Mouse (Mus musculus) embryonic facial prominence, embryonic 14.5 days (tissue): ENCODE results near the gene Cbfa2t2. TPM values are rescaled to one million over a fixed set of nuclear protein-coding genes. Genes with fewer than 3 reads are reported as not detected.

Source experiments
- ATAC-seq: fragments of 200-750 bp; cut with Nextera tagmentation; 2 replicates; pipeline ENCODE4 v1.8.0; 2017; ENCODE audit warnings: low read depth, moderate number of reproducible peaks, moderate TSS enrichment
- DNase-seq: peaks from one replicate; pipeline ENCODE4 v3.0.0-alpha.2; 2015; ENCODE audit warnings: low spot score
- H3K27ac ChIP-seq: fragments of 300-500 bp; sonication (generic); replicated peaks from 2 replicates; pipeline ENCODE4 v1.5.1; 2014; ENCODE audit warnings: low read depth, mild to moderate bottlenecking, low read length, moderate library complexity
- H3K27me3 ChIP-seq: fragments of 300-500 bp; sonication (generic); replicated peaks from 2 replicates; pipeline ENCODE4 v1.6.1; 2014; ENCODE audit warnings: low read length; ENCODE audit not compliant: control insufficient read depth, insufficient read depth
- H3K36me3 ChIP-seq: fragments of 300-500 bp; sonication (generic); 2 replicates; pipeline ENCODE4 v1.6.1; 2014; ENCODE audit warnings: low read length, mixed read lengths; ENCODE audit not compliant: control insufficient read depth, insufficient read depth
- H3K4me1 ChIP-seq: fragments of 300-500 bp; sonication (generic); 2 replicates; pipeline ENCODE4 v1.6.1; 2014; ENCODE audit warnings: antibody characterized with exemption, low read length; ENCODE audit not compliant: control insufficient read depth, insufficient read depth
- H3K4me2 ChIP-seq: fragments of 300-500 bp; sonication (generic); 2 replicates; pipeline ENCODE4 v1.6.1; 2014; ENCODE audit warnings: low read depth, mild to moderate bottlenecking, low read length, moderate library complexity, mixed read lengths
- H3K4me3 ChIP-seq: fragments of 300-500 bp; sonication (generic); 2 replicates; pipeline ENCODE4 v1.5.1; 2014; ENCODE audit warnings: low read depth, mild to moderate bottlenecking, low read length
- H3K9ac ChIP-seq: fragments of 300-500 bp; sonication (generic); 2 replicates; pipeline ENCODE4 v1.6.1; 2014; ENCODE audit warnings: low read depth, mild to moderate bottlenecking, low read length, moderate library complexity, mixed read lengths
- H3K9me3 ChIP-seq: fragments of 300-500 bp; sonication (generic); 2 replicates; pipeline ENCODE4 v1.6.1; 2016; ENCODE audit warnings: low read length; ENCODE audit not compliant: control insufficient read depth
- whole genome bisulfite sequencing: fragments of 180-500 bp; shearing (Covaris S2); extraction: QIAGEN DNeasy Blood & Tissue Kit; methylation state at CpG from one replicate; pipeline ENCODE4 v1.1.7; 2014; 5-methylcytosine and 5-hydroxymethylcytosine counted together
- polyA plus RNA-seq: library from polyadenylated mRNA; unstranded; fragments of >200 nt; fragmentation: Nextera tagmentation; extraction: Ambion mirVana; gene quantifications from 2 replicates; pipeline ENCODE4 v1.2.1, GENCODE M21; 2014

Gene Cbfa2t2
- polyA plus RNA-seq, 1 experiment from 2014 or later, result 31.5 TPM

DNA sequence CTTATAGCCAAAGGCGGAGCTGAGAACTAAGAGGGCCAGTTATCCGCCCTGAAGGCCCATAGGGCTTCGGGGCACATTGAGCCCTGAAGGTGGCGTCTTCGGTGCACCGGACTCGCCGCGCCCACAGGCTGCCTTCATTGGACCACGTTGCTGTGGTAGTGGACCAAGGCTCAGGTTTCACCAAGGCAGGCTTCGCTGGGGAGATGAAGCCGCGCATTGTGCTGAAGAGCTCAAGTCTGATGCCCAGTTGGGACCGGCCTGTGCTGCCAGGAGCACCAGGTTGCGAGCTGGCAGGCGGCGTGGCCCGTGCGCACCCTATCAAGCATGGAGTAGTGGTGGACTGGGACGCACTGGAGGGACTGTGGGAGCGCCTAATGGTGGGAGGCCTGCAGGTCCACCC lies 115.6 kb downstream of the Cbfa2t2 start:
- Histone ChIP-seq H3K9me3 (no peaks in the 10 kb centered on the region), H3K27ac (no peak overlapping the region), H3K4me3 (peak overlapping the region; percentile 11; the same call in 1 of the 2 replicates), H3K9ac (peak overlapping the region; percentile 10; the same call in 1 of the 2 replicates), H3K27me3 (peaks cover 16% of the 10 kb centered on the region), H3K36me3 (no peaks in the 10 kb centered on the region), H3K4me1 (peaks cover 26% of the 10 kb centered on the region), H3K4me2 (peak overlapping the region; percentile 30)
- DNase-seq, result no peak
- 32% methylated on average over 20 of the region's 21 CpGs for WGBS
- peak; percentile 13 for ATAC-seq

DNA sequence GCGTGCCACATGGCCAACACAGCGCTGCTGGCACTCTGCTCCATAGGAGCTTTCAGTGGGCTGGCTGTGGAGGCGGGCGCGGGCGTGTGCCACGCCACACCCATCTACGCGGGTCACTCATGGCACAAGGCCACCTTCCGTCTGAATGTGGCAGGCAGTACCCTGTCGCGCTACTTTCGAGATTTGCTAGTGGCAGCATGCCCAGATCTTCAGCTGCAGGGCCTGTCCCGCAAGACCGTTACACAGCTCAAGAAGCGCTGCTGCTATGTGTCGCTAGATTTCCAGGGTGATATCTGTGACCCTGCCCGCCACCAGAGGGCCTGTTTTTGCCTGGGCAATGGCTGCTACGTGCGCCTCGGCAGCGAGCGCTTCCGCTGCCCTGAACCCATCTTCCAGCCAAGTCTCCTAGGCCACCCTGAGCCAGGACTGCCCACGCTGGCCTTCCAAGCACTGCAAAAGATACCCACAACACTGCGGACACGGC lies 116.2 kb downstream of the Cbfa2t2 start:
- H3K4me2 ChIP-seq, result peak overlapping the region; percentile 30
- peak overlapping the region; percentile 10; the same call in 1 of the 2 replicates for H3K9ac ChIP-seq
- peaks cover 16% of the 10 kb centered on the region for H3K27me3 ChIP-seq
- no peak overlapping the region for H3K27ac ChIP-seq
- no peaks in the 10 kb centered on the region for H3K9me3 ChIP-seq
- peak overlapping the region; percentile 11; the same call in 1 of the 2 replicates for H3K4me3 ChIP-seq
- DNase-seq (peak; percentile 82), ATAC-seq (peak; percentile 48)
- H3K36me3 ChIP-seq, result no peaks in the 10 kb centered on the region
- H3K4me1 ChIP-seq, result peaks cover 32% of the 10 kb centered on the region
- 38% methylated on average over 24 of the region's 27 CpGs for WGBS

DNA sequence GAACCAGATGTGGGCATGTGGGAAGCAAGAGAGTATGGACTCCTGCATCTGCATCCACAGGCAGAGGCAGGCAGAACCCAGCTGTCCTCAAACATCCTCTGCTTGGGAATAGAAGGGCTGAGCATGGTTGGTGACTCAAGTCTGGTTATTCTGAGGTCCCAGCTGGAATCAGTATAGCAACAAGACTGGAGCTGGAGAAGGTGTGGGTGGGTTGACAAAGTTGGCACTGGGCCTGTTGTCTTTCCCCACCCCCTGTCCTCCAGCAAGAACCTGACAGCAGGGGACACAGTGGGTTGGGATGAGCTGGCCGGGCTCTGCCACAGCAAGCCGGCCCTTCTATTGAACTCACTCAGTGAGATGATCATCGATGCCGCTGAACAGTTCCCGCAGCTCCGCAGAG lies 119.0 kb downstream of the Cbfa2t2 start:
- H3K4me3 ChIP-seq, result no peak overlapping the region
- no peak for ATAC-seq
- H3K4me2 ChIP-seq, result no peak overlapping the region
- peaks cover 14% of the 10 kb centered on the region for H3K27me3 ChIP-seq
- no peak for DNase-seq
- H3K36me3 ChIP-seq, result 0 out of 2 replicates have a peak, but pooled peaks cover under 1% of the 10 kb centered on the region
- 85% methylated on average over 6 of the region's 6 CpGs for WGBS
- no peaks in the 10 kb centered on the region for H3K9me3 ChIP-seq
- peaks cover 31% of the 10 kb centered on the region for H3K4me1 ChIP-seq
- H3K27ac ChIP-seq, result no peak overlapping the region
- no peak overlapping the region for H3K9ac ChIP-seq

DNA sequence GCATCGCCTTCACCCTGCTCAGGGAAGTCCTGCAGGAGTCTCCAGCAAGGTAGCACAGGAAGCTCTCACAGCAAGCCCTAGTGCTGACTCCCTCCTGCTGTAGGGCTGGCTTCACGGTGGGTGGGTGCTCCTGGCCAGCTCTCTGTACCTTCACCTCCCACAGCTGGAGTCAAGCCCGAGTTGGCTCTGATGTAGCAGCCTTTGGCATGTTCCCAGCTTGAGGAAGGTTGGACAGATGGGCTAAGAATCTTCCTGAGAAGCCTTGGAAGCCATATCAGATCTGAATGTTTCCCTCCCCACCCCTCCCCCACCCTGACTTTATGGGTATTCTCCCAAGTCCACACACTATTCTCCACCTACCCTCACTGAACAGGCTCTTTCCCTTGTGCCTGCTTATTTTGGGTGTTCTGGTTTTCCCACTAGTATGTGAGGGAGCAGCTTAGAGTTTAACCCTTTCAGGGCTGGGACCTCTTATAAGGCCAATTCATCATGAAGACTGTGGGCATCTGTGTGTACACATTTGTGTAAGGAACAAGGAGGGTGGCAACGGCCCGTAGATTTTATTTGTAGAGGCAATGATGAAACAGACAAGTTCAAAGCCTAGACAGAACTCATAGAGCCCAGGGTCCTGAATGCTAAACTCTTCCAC lies 121.0 kb downstream of the Cbfa2t2 start:
- H3K4me3 ChIP-seq, result no peak overlapping the region
- peaks cover 18% of the 10 kb centered on the region for H3K36me3 ChIP-seq
- DNase-seq (no peak), ATAC-seq (no peak)
- H3K27ac ChIP-seq, result no peak overlapping the region
- 0 out of 2 replicates have a peak overlapping the region, but pooled peaks have one; percentile 8 for H3K4me2 ChIP-seq
- no peak overlapping the region for H3K9ac ChIP-seq
- WGBS, result 48% methylated on average over 5 of the region's 5 CpGs
- no peaks in the 10 kb centered on the region for H3K27me3 ChIP-seq
- no peaks in the 10 kb centered on the region for H3K9me3 ChIP-seq
- H3K4me1 ChIP-seq, result peaks cover 24% of the 10 kb centered on the region

DNA sequence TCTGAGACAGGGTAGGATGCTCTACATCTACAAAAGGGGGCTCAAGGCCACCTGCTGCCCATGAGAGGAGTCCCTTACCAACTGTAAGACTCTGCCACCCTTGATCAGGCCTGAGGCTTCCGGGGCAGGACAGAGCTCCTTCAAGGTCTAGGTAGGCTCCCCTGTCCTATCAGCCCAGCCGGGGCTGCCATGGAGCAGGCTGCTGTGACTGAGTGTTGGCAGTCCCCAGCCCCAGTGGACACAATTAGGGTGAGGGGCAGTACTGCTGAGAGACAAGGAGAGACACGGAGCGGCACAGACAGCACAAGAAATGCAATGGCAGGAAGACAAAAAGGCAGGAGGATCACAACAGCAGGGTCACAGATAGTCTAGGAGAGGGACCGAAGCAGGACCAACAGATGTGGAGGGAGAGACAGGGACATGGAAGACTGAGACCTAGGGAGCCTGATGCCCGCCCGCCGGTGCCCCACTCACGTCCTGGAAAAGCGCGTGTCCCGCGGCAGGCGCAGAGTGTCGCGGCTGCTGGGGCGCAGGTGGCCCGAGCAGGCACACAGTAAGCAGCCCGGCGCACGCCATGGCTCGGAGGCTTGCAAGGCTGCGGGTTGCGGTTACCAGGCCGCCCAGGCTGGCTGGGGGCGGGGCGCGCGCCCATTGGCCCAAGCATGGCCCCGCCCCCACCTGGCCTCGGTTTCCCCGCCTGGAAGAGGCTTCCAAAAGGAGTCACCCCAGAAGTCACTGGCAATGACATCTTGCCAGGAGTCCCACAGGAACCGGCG lies 122.2 kb downstream of the Cbfa2t2 start, which contains the start of gene Necab3:
Gene Necab3, minus strand, starts transcription at position 627 of the 776 bp plus-strand sequence.
- peak; percentile 61 for DNase-seq
- peak within 1 kb of the TSS; percentile 67 for H3K4me2 ChIP-seq
- peak within 1 kb of the TSS; percentile 39; the same call in 1 of the 2 replicates for H3K27ac ChIP-seq
- peak within 1 kb of the TSS; percentile 53 for H3K9ac ChIP-seq
- no peaks in the 10 kb centered on the region for H3K9me3 ChIP-seq
- 9% methylated on average over 16 of the region's 34 CpGs for WGBS
- peak; percentile 71 for ATAC-seq
- H3K27me3 ChIP-seq, result no peaks in the 10 kb centered on the region
- H3K36me3 ChIP-seq, result peaks cover 29% of the 10 kb centered on the region
- peak within 1 kb of the TSS; percentile 32 for H3K4me3 ChIP-seq
- H3K4me1 ChIP-seq, result peaks cover 23% of the 10 kb centered on the region

DNA sequence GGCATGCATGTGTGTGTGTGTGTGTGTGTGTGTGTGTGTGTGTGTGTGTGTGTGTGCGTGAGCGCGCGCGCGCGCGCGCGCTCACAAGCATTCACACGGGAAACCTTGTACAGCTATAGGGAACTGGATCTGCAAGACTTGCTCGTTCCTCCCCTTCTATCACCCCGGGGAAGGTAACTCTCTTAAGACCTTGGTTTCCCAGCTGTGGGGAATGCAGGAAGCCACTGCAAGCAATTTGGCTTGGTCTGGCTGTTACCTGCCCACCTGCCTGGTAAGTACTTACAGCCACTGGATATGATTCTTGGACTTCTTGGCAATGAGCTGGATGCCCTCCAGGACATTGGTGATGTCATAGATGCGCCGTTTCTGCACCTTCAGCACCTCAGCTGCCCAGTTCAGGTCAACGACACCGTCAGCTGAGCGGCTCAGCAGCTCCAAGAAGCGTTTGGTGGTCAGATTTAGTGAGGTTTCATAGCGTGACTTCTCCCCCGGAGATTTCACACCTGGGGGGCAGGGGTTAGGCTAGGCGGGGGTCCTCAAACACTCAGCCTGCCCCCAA lies 127.4 kb downstream of the Cbfa2t2 start:
- WGBS, result 83% methylated on average over 15 of the region's 22 CpGs
- H3K4me3 ChIP-seq, result no peak overlapping the region
- H3K9ac ChIP-seq, result no peak overlapping the region
- H3K4me1 ChIP-seq, result peaks cover 21% of the 10 kb centered on the region
- DNase-seq (peak; percentile 43), ATAC-seq (no peak)
- H3K27me3 ChIP-seq, result no peaks in the 10 kb centered on the region
- no peaks in the 10 kb centered on the region for H3K9me3 ChIP-seq
- H3K36me3 ChIP-seq, result peaks cover 40% of the 10 kb centered on the region
- no peak overlapping the region for H3K4me2 ChIP-seq
- H3K27ac ChIP-seq, result no peak overlapping the region

DNA sequence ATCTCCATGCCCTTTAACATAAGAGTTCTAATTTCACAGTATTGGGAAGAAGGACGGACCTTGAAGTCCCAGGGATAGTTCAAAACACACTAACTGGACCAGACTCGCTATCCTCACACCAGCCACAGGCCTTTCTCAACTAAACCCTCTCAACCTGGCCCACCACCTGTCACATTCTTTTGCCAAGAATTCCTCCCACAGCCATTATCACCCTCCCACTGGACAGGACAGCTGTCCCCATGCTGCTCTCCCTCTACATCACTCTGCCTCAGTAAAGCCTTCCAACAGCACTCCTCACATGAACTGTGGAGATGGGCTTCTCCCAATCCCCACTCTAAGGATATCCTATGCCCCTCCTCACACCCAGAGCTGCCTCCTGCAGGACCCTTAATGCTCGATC lies 129.3 kb downstream of the Cbfa2t2 start:
- Histone ChIP-seq H3K4me2 (no peak overlapping the region), H3K36me3 (peaks cover 36% of the 10 kb centered on the region), H3K4me1 (peaks cover 22% of the 10 kb centered on the region), H3K9me3 (no peaks in the 10 kb centered on the region), H3K27ac (no peak overlapping the region; the same call in 1 of the 2 replicates), H3K4me3 (no peak overlapping the region), H3K9ac (no peak overlapping the region), H3K27me3 (no peaks in the 10 kb centered on the region)
- WGBS, result 78% methylated on average over 3 of the region's 3 CpGs
- ATAC-seq, result no peak
- DNase-seq, result peak; percentile 51

DNA sequence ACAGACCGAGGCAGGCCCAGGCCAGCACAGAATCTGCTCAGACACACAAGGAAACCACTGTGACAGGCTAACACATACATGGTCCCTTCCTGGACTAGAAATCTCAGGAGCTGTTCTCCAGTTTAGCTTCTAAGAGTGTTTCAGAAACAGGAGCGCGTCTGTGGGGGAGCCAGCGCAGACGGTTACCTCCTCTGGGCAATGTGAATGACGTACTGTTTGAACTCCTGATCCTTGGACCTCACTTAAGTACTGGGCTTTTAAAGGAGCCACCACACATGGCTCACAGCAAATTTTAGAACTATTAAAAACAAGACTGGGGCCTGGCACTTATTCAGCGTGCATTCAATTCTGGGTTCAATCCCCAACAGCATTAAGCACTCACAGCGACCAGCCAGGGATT lies 130.4 kb downstream of the Cbfa2t2 start:
- Histone ChIP-seq H3K27ac (peak overlapping the region; percentile 28; the same call in 1 of the 2 replicates), H3K9me3 (no peaks in the 10 kb centered on the region), H3K4me1 (peaks cover 28% of the 10 kb centered on the region), H3K4me2 (no peak overlapping the region), H3K36me3 (peaks cover 26% of the 10 kb centered on the region), H3K27me3 (no peaks in the 10 kb centered on the region), H3K4me3 (no peak overlapping the region), H3K9ac (0 out of 2 replicates have a peak overlapping the region, but pooled peaks have one; percentile 16)
- ATAC-seq (no peak), DNase-seq (no peak)
- 41% methylated on average over 8 of the region's 8 CpGs for WGBS
